Mouse (Mus musculus): ENCODE data around the gene Fsd1. TPM values are rescaled to one million over a fixed set of nuclear protein-coding genes. Genes with fewer than 3 reads are reported as not detected.

The Fsd1 gene
- polyA plus RNA-seq (2017; shearing (Covaris generic)) = not detected

DNA sequence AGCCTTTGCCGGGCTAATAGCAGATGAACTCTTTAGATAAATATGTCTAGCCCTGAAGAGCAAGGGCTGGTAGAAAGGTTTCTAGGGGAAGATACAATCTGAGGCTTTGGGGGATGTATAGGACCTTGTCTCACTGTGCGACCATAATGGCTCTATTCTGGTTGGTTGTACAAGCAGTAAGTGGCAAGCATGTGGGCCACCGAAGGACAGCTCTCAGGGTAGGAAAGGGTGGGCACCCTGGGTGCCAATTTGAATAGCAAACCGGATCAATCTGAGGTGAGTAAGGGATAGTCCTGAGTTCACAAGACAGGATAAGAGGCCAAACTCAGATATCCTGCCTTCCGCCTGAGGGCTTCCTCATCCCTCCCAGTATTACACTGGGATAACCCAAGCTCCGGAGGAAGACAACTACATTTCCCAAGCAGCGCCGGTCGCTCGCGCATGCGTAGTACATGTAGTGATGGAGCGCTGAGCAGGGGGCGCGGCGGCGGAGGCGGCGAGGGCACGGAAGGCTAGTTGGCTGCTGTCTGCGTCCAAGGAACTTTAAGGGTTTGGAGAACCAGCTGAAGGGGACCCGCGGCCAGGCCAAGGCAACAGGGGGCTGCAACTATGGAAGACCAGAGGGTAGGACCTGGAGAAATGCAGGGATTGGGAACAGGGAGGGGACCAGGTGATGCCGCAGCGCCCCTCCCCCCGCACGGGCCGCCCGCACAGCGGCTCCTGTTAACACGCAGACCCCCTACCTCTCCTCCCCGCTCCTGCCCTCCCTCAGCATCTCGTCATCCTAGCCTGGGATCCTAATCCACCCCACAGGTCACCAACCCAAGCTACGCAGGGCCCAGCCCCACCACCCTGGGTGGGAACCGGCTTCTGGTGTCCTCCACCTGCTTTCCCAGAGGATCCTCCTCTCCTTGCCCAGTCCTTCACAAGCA is at the start of gene Fsd1:
Gene Fsd1, plus strand, starts transcription at position 480 of the 932 bp plus-strand sequence.

DNA sequence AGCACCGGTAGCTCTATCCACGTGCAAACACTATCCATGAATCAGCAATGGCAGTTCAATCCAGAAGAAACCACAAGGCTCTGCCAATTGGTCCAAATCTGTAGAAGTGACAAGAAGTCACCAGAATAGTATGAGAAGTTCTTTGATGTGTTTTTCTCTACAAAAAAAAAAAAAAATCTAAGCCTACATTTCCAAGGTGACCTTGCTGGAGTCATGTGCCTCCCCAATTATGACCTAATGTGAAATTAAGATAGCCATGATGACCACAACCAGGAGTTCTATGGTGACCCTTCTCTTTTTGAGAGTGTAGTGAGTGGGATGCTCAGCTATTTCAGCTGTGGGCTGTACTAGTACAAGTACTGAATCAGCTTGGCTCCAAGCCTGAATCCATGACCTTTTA is 36.9 kb upstream of the Fsd1 start, which contains the start of gene Zfp119b:
Gene Zfp119b, minus strand, starts transcription at position 101 of the 400 bp plus-strand sequence.

DNA sequence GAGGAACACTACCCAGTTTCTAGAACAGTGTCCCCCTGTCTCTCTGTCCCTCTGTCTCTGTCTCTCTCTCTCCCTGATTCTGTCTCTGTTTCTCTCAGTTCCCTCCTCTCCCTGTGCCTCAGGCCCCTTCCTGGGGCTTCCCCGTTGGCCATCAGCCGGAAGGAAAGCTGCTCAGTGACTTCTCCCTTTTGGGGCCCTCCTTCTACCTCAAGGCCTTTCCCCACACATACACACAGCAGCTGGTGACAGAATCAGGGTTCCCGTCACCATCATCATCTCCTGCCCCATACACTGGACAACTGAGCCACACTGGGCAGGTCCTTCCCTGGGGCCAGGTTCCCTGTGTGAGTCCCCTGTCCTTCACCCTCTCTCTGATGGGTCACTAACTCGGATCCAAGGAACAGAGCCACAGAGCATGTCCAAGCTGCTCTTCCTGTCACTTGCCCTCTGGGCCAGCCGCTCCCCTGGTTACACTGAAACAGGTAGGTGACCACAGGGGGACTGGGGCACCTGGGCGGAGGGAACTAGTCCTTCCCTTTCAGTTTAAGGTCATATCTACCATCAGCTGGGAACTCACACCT is 33.8 kb upstream of the Fsd1 start, which contains the start of gene Ebi3:
Gene Ebi3, plus strand, starts transcription at position 194 of the 581 bp plus-strand sequence.

DNA sequence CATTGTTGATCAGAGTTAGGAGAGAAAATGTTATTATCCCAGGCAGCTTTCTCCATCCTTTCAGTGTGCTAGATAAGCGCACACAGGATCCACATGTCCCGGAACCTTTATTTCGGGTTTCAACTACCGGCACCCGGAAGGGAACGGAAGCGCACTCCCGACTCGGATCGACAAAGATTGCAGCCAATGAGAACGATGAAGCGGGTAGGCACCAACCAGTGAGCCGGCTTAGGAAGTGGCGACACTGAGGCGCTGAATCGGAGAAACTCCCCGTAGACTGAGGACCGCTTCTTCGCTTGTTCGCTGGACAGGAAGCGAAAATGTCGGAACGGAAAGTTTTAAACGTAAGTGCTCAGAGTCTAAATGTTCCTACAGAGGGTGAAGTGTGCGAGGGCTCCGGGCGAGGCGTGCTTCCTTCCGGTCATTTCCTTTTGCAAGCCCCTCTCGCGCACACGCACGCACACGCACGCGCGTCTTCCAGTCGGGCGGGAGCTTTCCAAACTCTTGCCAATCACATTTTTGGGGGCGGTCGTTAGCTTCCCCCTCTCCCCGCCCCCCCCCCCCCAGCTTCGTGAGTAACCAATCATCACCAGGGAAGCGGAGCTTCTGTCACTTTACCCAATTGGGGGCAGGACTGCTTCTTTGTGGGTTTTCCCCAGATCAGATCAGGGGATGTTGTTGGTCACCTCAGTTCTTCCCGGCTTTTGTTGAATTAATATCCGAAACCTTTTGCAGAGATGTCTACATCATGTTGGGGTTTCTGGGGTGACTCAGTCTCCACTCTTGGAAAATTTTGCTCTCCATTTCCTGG is 27.2 kb upstream of the Fsd1 start, which contains the start of gene Yju2:
Gene Yju2, plus strand, starts transcription at position 182 of the 811 bp plus-strand sequence.

DNA sequence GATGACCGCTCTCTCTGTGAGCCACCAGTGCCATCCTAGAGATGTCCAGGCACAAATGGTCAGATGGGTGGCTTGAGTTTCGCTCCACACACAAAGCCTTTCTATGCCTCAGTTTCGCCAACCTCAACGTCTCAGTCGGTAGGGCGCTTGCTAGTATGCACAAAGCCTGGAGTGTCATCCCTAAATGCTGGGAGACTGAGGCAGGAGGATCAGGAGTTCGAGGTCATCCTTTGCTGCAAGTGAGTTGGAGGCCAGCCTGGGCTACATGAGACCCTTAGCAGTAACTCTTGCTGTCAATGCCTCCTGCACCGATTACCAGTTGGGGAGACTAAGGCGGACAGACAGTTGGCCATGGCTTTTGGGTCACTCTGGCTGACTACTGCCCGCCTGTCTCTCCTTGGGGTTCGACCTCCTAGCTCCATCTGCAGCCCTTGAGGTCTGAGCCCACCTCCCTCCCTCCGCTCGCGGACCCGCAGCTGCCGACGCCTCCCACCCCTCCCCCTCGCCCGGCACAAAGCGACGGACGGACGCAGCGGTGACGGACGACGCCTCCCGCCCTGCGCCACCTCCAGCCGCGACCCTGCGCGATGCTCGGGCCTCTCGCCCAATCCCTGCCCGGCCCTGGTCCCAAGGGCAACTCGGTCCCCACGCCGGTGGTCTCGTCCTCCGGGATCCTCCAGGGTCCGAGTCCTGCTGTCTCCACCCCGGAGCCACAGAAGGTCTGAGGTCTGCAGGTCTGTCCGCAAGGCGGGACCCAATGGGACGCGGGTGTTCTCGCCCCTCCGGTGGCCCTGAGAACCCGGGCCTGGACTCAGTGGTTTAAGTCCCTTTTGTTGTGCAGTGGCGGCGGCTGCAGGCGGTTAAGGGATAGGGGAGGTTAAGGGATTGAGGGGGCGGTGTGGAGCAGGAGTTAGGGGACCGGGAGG is 16.1 kb upstream of the Fsd1 start, which contains the start of gene Shd:
Gene Shd, plus strand, starts transcription at position 502 of the 926 bp plus-strand sequence.

DNA sequence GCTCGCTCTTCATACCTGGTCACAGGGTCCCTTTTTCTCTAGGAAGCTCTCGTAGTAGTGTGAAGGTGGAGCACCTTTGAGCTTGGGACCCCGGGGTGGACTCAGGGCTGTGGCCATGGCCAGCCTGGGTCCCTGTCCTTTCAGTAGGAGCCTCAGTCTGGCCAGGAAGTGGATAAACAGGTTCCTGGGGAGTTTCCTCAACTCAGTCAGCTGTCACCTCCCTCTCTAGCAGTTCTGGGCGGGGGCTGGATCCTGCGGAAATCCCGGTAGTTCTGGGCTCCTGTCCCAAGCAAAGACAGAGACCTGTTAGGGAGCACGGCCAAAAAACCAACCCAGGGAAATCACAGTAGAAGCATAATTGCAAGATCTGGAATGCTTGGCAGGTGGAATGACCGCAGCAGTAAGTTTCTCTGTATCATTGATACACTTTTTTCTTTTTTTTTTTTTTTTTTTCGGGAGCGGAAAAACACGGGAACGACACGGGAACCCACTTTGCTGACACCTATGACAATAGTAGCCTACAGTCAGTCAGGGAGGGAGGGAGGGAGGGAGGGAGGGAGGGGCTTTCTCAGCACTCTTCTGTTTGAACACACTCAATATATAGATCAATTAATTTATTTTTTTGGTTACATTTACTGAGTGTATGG is 19.2 kb downstream of the Fsd1 start, which contains the start of the genes Stap2 and Mpnd:
Gene Stap2, minus strand, starts transcription at position 170 of the 647 bp plus-strand sequence.
Gene Mpnd, plus strand, starts transcription at position 297 of the 647 bp plus-strand sequence.

DNA sequence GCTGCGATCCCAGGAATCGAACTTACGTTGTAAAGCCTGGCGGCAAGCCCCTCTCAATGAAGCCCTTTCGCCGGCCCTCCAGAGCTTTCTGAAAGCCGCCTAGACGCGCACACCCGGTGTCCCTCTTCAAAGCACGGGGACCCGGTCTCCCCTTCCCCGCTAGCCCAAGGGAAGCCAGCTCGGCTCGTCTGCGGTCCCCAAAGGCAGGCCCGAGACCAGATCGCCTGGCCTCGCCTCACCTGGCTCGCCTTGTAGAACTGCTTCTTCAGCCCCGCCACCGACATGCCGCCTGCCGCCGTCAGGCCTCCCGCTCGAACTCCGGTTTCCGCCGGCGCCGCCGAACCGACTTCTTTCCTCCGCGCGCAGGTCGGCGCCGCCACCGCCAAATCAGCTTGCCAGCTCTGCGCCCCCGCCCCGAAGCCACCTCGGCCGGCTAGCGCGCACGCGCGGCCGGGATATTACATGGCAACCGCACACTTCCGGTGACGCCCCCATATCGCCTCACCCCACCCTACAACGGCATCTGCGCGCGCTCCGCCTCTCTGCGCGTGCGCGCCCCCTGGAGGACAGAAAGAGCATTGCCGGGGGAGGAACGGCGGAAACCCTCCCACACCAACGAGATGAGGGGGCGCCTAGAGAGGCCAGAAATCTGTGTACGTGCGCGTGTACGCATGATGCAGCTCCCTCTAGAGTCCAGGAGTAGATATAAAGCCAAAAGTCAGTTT is 50.0 kb downstream of the Fsd1 start, which contains the start of gene Sh3gl1:
Gene Sh3gl1, minus strand, starts transcription at position 460 of the 725 bp plus-strand sequence.

DNA sequence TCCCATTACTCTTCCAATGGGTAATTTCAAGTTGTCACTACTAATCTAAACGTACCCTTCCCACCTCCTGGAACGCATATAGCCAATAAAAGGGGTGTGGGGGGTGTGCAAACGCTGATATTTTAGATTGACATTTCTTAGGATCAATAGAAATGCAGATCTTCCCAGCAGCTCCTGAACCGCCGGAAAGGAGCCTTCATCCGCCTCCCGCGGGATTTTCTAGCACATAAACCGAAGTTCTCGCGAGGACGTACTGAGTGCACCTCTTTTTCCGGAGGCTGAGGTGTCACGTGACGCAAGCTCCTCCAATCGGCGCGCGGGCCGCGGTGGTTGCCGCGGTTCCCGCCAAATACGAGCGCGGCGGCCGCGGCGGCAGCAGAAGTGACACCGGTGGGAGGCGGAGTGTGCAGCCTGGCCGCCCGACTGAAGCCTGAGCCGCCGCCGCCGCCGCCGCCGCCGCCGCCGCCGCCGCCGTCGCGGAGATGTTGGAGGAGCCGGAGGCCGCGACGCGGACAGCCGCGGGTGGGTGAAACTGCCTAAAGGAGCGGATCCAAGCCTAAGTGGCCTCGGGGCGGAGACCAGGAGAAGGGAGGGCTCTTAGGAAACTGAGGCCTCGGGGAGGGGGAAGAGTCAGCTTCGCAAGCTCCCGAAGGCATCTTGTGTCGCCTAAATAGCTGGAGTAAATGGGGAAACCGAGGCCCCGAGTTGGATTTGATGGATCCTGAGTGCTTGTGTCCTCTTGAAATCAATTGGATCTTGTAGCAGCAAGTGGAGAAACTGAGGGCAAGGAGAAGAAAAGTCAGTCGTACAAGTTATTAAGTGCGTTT is 53.9 kb downstream of the Fsd1 start, which contains the start of gene Chaf1a:
Gene Chaf1a, plus strand, starts transcription at position 410 of the 827 bp plus-strand sequence.

Other genes with a start within 250 kb of the Fsd1 start
- gene Adgre4, start 236.5 kb upstream of the Fsd1 start, polyA plus RNA-seq (2017; shearing (Covaris generic)) = 3.8 TPM
- gene Zfp119a, start 107.6 kb upstream of the Fsd1 start, polyA plus RNA-seq (2017; shearing (Covaris generic)) = 32.1 TPM
- gene Zfp959, start 94.4 kb upstream of the Fsd1 start, polyA plus RNA-seq (2017; shearing (Covaris generic)) = 35.2 TPM
- 15.8 TPM for gene Zfp119b, start 37.0 kb upstream of the Fsd1 start, polyA plus RNA-seq (2017; shearing (Covaris generic))
- gene Ebi3, start 33.9 kb upstream of the Fsd1 start, polyA plus RNA-seq (2017; shearing (Covaris generic)) = 71.8 TPM
- gene Yju2, start 27.4 kb upstream of the Fsd1 start, polyA plus RNA-seq (2017; shearing (Covaris generic)) = 38.5 TPM
- not detected for gene Shd, start 16.0 kb upstream of the Fsd1 start, polyA plus RNA-seq (2017; shearing (Covaris generic))
- gene Stap2, start 19.1 kb downstream of the Fsd1 start, polyA plus RNA-seq (2017; shearing (Covaris generic)) = 0.45 TPM
- 50.2 TPM for gene Mpnd, start 19.2 kb downstream of the Fsd1 start, polyA plus RNA-seq (2017; shearing (Covaris generic))
- 199 TPM for gene Sh3gl1, start 50.1 kb downstream of the Fsd1 start, polyA plus RNA-seq (2017; shearing (Covaris generic))
- gene Chaf1a, start 53.9 kb downstream of the Fsd1 start, polyA plus RNA-seq (2017; shearing (Covaris generic)) = 0.71 TPM
- 88.2 TPM for gene Ubxn6, start 88.5 kb downstream of the Fsd1 start, polyA plus RNA-seq (2017; shearing (Covaris generic))
- gene Hdgfl2, start 93.1 kb downstream of the Fsd1 start, polyA plus RNA-seq (2017; shearing (Covaris generic)) = 160 TPM
- gene Plin4, start 123.3 kb downstream of the Fsd1 start, polyA plus RNA-seq (2017; shearing (Covaris generic)) = not detected
- not detected for gene Plin5, start 131.1 kb downstream of the Fsd1 start, polyA plus RNA-seq (2017; shearing (Covaris generic))
- gene Lrg1, start 135.5 kb downstream of the Fsd1 start, polyA plus RNA-seq (2017; shearing (Covaris generic)) = not detected
- not detected for gene Sema6b, start 153.8 kb downstream of the Fsd1 start, polyA plus RNA-seq (2017; shearing (Covaris generic))
- 35.0 TPM for gene Tnfaip8l1, start 176.0 kb downstream of the Fsd1 start, polyA plus RNA-seq (2017; shearing (Covaris generic))
- gene Mydgf, start 197.4 kb downstream of the Fsd1 start, polyA plus RNA-seq (2017; shearing (Covaris generic)) = 61.5 TPM
- gene Dpp9, start 232.4 kb downstream of the Fsd1 start, polyA plus RNA-seq (2017; shearing (Covaris generic)) = 45.3 TPM

All from inflammation-experienced regulatory T-cells, adult 16 weeks (primary cell).